Mouse (Mus musculus): ENCODE measurements around the gene Gpc3.

- TF ChIP-seq CTCF (IDR thresholded peaks at IDR 0.05) (no peak), POLR2A (IDR thresholded peaks at IDR 0.05; ENCODE audit: insufficient read depth, low read depth, low read length) (no peak), EP300 (IDR thresholded peaks at IDR 0.05; ENCODE audit: insufficient read depth, low read depth, low read length) (no peak)
Measured at GRCm38 (mm10) chrX:52455074-52455588, 158.6 kb downstream of the Gpc3 start.
